Mouse (Mus musculus): ENCODE data around the gene Tada2a. TPM values are rescaled to one million over a fixed set of nuclear protein-coding genes. Genes with fewer than 3 reads are reported as not detected.

Tada2a gene
- total and polyA plus RNA-seq, 3 experiments: 4.6 to 6.4 (median 6.2) TPM

GRCm38 (mm10) chr11:84104036-84104435 is 25.4 kb downstream of the Tada2a start:
- no peak overlapping the region for H3K27ac ChIP-seq
- no peak overlapping the region for H3K4me3 ChIP-seq
- no peaks in the 10 kb centered on the region for H3K36me3 ChIP-seq (ENCODE audit: control insufficient read depth, insufficient read depth, low read length)
- no peak for TF ChIP-seq EP300 (IDR thresholded peaks at IDR 0.05; ENCODE audit: insufficient read depth, low read depth, low read length)
- no peak for TF ChIP-seq CTCF (IDR thresholded peaks at IDR 0.05)
- TF ChIP-seq POLR2A (IDR thresholded peaks at IDR 0.05; ENCODE audit: insufficient read depth, low read depth, low read length): no peak
- 90% methylated on average over 6 of the region's 6 CpGs for WGBS
- no peaks in the 10 kb centered on the region for H3K27me3 ChIP-seq (ENCODE audit: control insufficient read depth, insufficient read depth, low read length)
- no peak for DNase-seq
- H3K4me1 ChIP-seq (ENCODE audit: control insufficient read depth, insufficient read depth, low read length): no peaks in the 10 kb centered on the region
- no peak overlapping the region for H3K9ac ChIP-seq (ENCODE audit: low read depth, low read length)
- no peaks in the 10 kb centered on the region; the same call in 1 of the 2 replicates for H3K79me2 ChIP-seq (replicated peaks; ENCODE audit: control insufficient read depth, insufficient read depth, low read length)
- intact Hi-C loops (cut with DNase I): no loop called here

GRCm38 (mm10) chr11:84101182-84101581 is 28.2 kb downstream of the Tada2a start:
- DNase-seq: no peak
- H3K4me1 ChIP-seq (ENCODE audit: control insufficient read depth, insufficient read depth, low read length): no peaks in the 10 kb centered on the region
- no peak overlapping the region for H3K4me3 ChIP-seq
- no peak overlapping the region for H3K27ac ChIP-seq
- H3K79me2 ChIP-seq (replicated peaks; ENCODE audit: control insufficient read depth, insufficient read depth, low read length): no peaks in the 10 kb centered on the region; the same call in 1 of the 2 replicates
- H3K27me3 ChIP-seq (ENCODE audit: control insufficient read depth, insufficient read depth, low read length): no peaks in the 10 kb centered on the region
- no peak for TF ChIP-seq POLR2A (IDR thresholded peaks at IDR 0.05; ENCODE audit: insufficient read depth, low read depth, low read length)
- no peak for TF ChIP-seq CTCF (IDR thresholded peaks at IDR 0.05)
- TF ChIP-seq EP300 (IDR thresholded peaks at IDR 0.05; ENCODE audit: insufficient read depth, low read depth, low read length): no peak
- intact Hi-C loops (cut with DNase I): no loop called here
- no peak overlapping the region for H3K9ac ChIP-seq (ENCODE audit: low read depth, low read length)
- H3K36me3 ChIP-seq (ENCODE audit: control insufficient read depth, insufficient read depth, low read length): no peaks in the 10 kb centered on the region

- WGBS: 64% methylated on average over 5 of the region's 5 CpGs
Measured at GRCm38 (mm10) chr11:84097251-84097998, 32.0 kb downstream of the Tada2a start.

GRCm38 (mm10) chr11:84095084-84095483 is 34.3 kb downstream of the Tada2a start:
- no peak for TF ChIP-seq POLR2A (IDR thresholded peaks at IDR 0.05; ENCODE audit: insufficient read depth, low read depth, low read length)
- no peak for TF ChIP-seq CTCF (IDR thresholded peaks at IDR 0.05)
- H3K27ac ChIP-seq: no peak overlapping the region
- WGBS: 84% methylated on average over 4 of the region's 4 CpGs
- no peak for DNase-seq
- H3K9ac ChIP-seq (ENCODE audit: low read depth, low read length): no peak overlapping the region
- H3K79me2 ChIP-seq (replicated peaks; ENCODE audit: control insufficient read depth, insufficient read depth, low read length): no peaks in the 10 kb centered on the region
- intact Hi-C loops (cut with DNase I): no loop called here
- no peak overlapping the region for H3K4me3 ChIP-seq
- H3K27me3 ChIP-seq (ENCODE audit: control insufficient read depth, insufficient read depth, low read length): no peaks in the 10 kb centered on the region
- H3K36me3 ChIP-seq (ENCODE audit: control insufficient read depth, insufficient read depth, low read length): no peaks in the 10 kb centered on the region; the same call in 1 of the 2 replicates
- no peaks in the 10 kb centered on the region for H3K4me1 ChIP-seq (ENCODE audit: control insufficient read depth, insufficient read depth, low read length)

More at GRCm38 (mm10) chr11:84097251-84097998, 32.0 kb downstream of the Tada2a start:
- H3K36me3 ChIP-seq (ENCODE audit: control insufficient read depth, insufficient read depth, low read length): no peaks in the 10 kb centered on the region
- H3K9ac ChIP-seq (ENCODE audit: low read depth, low read length): no peak overlapping the region
- H3K4me1 ChIP-seq (ENCODE audit: control insufficient read depth, insufficient read depth, low read length): no peaks in the 10 kb centered on the region
- H3K4me3 ChIP-seq: no peak overlapping the region
- TF ChIP-seq CTCF (IDR thresholded peaks at IDR 0.05) (no peak), POLR2A (IDR thresholded peaks at IDR 0.05; ENCODE audit: insufficient read depth, low read depth, low read length) (no peak), EP300 (IDR thresholded peaks at IDR 0.05; ENCODE audit: insufficient read depth, low read depth, low read length) (no peak)
- no peaks in the 10 kb centered on the region for H3K27me3 ChIP-seq (ENCODE audit: control insufficient read depth, insufficient read depth, low read length)
- no peaks in the 10 kb centered on the region; the same call in 1 of the 2 replicates for H3K79me2 ChIP-seq (replicated peaks; ENCODE audit: control insufficient read depth, insufficient read depth, low read length)
- DNase-seq: no peak
- intact Hi-C loops (cut with DNase I): no loop called here
- H3K27ac ChIP-seq: no peak overlapping the region

GRCm38 (mm10) chr11:84090572-84090971 is 38.8 kb downstream of the Tada2a start:
- Histone ChIP-seq H3K9ac (ENCODE audit: low read depth, low read length) (no peak overlapping the region), H3K27ac (no peak overlapping the region), H3K4me1 (ENCODE audit: control insufficient read depth, insufficient read depth, low read length) (no peaks in the 10 kb centered on the region), H3K36me3 (ENCODE audit: control insufficient read depth, insufficient read depth, low read length) (no peaks in the 10 kb centered on the region; the same call in 1 of the 2 replicates), H3K79me2 (replicated peaks; ENCODE audit: control insufficient read depth, insufficient read depth, low read length) (no peaks in the 10 kb centered on the region), H3K4me3 (no peak overlapping the region), H3K27me3 (ENCODE audit: control insufficient read depth, insufficient read depth, low read length) (no peaks in the 10 kb centered on the region)
- TF ChIP-seq POLR2A (IDR thresholded peaks at IDR 0.05; ENCODE audit: insufficient read depth, low read depth, low read length): no peak
- TF ChIP-seq EP300 (IDR thresholded peaks at IDR 0.05; ENCODE audit: insufficient read depth, low read depth, low read length): no peak
- no peak for TF ChIP-seq CTCF (IDR thresholded peaks at IDR 0.05)
- no peak for DNase-seq
- intact Hi-C loops (cut with DNase I): no loop called here
- 93% methylated on average over 8 of the region's 8 CpGs for WGBS

GRCm38 (mm10) chr11:84081901-84082300 is 47.5 kb downstream of the Tada2a start:
- Histone ChIP-seq H3K36me3 (ENCODE audit: control insufficient read depth, insufficient read depth, low read length) (no peaks in the 10 kb centered on the region), H3K4me3 (no peak overlapping the region), H3K9ac (ENCODE audit: low read depth, low read length) (no peak overlapping the region), H3K4me1 (ENCODE audit: control insufficient read depth, insufficient read depth, low read length) (no peaks in the 10 kb centered on the region), H3K27me3 (ENCODE audit: control insufficient read depth, insufficient read depth, low read length) (no peaks in the 10 kb centered on the region), H3K27ac (no peak overlapping the region), H3K79me2 (replicated peaks; ENCODE audit: control insufficient read depth, insufficient read depth, low read length) (no peaks in the 10 kb centered on the region)
- WGBS: 97% methylated on average over 5 of the region's 5 CpGs
- intact Hi-C loops (cut with DNase I): no loop called here
- no peak for TF ChIP-seq CTCF (IDR thresholded peaks at IDR 0.05)
- no peak for TF ChIP-seq EP300 (IDR thresholded peaks at IDR 0.05; ENCODE audit: insufficient read depth, low read depth, low read length)
- no peak for TF ChIP-seq POLR2A (IDR thresholded peaks at IDR 0.05; ENCODE audit: insufficient read depth, low read depth, low read length)
- no peak for DNase-seq
